Mouse (Mus musculus) E14TG2a.4 (cell line): ENCODE measurements around the gene Hmg20a.

Source experiments
- CTCF ChIP-seq: conservative IDR thresholded peaks from 2 replicates; pipeline ENCODE4 v1.5.1; 2014; ENCODE audit warnings: low read length
- POU5F1 ChIP-seq: IDR thresholded peaks from 2 replicates; pipeline ENCODE4 v1.6.1; 2014; ENCODE audit warnings: low read length, borderline replicate concordance

- TF ChIP-seq CTCF (no peak), POU5F1 (no peak)
Measured at GRCm38 (mm10) chr9:56527951-56528350, 109.5 kb downstream of the Hmg20a start.
